Mouse (Mus musculus) adrenal gland, adult 8-10 months (tissue): ENCODE measurements around the gene Hoxc13. TPM values are rescaled to one million over a fixed set of nuclear protein-coding genes. Genes with fewer than 3 reads are reported as not detected.
A peak's percentile ranks its signal among the peaks of the same experiment; 100 is the strongest.

ENCODE experiments used
- DNase-seq: peaks from one replicate; pipeline ENCODE4 v3.0.0; 2022
- total RNA-seq, 4 experiments: library from RNA; stranded (reverse); gene quantifications; 2 replicates each; pipeline ENCODE4 v1.2.4; 2022

Gene Hoxc13
- not detected for total RNA-seq

DNA sequence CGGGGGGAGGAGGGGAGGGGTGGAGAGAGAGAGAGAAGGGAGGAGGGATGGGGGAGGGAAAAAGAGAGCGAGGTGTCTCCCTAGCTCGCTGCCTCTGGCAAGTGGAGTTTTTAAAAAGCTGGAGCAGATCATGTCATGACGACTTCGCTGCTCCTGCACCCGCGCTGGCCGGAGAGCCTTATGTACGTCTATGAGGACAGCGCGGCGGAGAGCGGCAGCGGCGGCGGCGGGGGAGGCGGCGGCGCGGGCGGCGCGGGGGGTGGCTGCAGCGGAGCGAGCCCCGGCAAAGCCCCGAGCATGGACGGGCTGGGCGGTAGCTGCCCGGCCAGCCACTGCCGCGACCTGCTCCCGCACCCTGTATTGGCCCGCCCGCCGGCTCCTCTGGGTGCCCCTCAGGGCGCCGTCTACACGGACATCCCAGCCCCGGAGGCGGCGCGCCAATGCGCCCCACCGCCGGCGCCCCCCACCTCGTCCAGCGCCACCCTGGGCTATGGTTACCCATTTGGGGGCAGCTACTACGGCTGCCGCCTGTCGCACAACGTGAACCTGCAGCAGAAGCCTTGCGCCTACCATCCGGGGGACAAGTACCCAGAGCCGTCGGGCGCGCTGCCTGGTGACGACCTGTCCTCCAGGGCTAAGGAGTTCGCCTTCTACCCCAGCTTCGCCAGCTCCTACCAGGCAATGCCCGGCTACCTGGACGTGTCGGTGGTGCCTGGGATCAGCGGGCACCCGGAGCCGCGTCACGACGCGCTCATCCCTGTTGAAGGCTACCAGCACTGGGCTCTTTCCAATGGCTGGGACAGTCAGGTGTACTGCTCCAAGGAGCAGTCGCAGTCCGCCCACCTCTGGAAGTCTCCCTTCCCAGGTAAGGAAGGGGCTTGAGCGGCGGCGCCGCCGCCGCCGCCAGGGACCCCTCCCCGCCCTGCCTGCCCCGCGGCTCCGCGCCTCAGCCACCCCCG lies at the start of gene Hoxc13:
Hoxc13 (plus strand) TSS at position 51 of the 959 bp plus-strand sequence.
- no peak for DNase-seq

DNA sequence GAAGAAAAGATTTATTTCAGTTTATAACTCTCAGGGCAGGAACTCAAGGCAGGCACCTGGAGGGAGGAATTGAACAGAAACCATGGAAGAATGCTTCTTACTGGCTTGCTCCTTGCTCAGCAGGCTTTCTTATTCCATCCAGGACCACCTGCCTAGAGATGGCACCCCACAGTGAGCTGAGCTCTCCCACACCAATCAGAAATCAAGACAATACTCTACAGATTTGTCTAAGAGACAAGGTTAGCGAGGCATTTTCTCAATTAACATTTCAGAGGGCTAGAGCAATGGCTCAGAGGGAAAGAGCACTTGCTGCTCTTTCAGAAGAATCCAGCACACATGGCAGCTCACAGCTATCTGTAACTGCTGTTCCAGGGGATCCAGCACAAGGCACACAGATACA lies 35.1 kb upstream of the Hoxc13 start:
- DNase-seq, result no peak

DNA sequence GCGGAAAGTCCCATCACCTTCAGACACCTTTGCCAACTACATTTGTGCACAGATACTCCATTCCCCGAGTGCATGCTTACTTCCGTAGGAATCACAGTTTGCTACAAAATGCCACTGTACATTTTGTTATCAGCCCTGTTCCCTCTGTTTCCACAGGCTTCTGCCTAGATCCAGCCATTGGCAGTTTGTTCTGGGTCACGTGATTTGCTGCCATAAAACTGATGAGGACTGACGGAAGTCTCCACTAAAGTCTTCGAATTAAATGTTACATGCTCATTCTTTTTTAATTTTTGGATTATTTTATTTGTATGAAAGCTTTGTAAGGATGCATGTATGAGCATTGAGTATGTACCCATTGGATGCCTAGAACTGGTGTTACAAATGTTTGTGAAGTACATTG lies 25.8 kb upstream of the Hoxc13 start:
- DNase-seq, result no peak

- no peak for DNase-seq
Observed at GRCm38 (mm10) chr15:102904946-102905345, 16.0 kb upstream of the Hoxc13 start.

DNA sequence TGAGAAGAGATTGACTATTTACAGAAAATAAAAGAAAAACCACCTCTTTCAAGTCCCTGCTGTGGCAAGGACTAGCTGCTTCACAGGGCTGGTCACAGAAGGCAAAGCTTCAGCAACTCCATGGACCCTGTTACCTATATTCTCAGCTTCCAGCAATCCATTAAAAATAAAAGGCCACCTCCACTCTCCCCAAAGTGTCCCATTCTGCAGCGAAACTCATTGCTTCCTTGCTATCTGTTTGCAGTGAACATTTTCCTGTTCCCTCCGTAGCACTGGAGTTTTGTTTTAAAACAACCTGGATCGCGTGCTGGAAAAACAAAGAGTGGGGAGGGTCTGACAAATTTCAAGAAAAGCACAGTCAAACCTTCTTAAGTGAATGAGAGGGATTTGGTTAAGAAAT lies 11.4 kb upstream of the Hoxc13 start:
- no peak for DNase-seq

- no peak for DNase-seq
Observed at GRCm38 (mm10) chr15:102910038-102910437, 10.9 kb upstream of the Hoxc13 start.

- no peak for DNase-seq
Observed at GRCm38 (mm10) chr15:102910496-102911095, 10.3 kb upstream of the Hoxc13 start.

GRCm38 (mm10) chr15:102913038-102913585 lies 7.8 kb upstream of the Hoxc13 start:
- no peak for DNase-seq

- DNase-seq, result no peak
Observed at GRCm38 (mm10) chr15:102917972-102918572, 2.8 kb upstream of the Hoxc13 start.

DNA sequence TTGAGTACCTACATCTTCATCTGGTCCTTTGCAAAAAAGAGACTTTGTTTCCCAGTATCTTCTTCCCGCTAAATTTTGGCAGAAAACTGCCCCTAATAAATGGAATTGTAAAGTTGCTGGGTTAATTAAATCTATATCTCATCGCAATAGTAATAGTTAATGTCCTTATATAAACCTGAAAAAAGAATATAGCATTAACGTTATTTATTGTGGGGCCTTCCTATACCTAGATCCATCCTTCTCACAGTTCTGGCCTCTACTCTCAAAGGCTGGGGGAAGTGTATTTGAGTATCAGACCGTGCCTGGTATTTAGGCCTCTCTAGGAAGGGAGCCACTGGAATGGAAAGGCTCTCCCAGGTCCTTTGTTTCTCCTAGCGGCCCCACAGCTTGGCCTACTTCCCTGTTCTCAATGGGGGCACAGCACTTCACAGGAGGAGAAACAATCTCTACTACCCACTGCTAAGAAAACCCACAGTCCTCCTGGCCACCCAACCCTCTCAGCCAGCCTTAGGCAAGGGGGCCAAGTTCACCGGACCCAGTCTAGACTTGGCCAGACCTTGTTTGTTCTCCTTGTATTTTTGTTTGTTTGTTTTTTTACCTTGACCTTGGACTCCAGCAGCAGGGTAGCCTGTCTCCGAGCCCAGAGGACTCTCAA lies 2.2 kb upstream of the Hoxc13 start:
- no peak for DNase-seq

DNA sequence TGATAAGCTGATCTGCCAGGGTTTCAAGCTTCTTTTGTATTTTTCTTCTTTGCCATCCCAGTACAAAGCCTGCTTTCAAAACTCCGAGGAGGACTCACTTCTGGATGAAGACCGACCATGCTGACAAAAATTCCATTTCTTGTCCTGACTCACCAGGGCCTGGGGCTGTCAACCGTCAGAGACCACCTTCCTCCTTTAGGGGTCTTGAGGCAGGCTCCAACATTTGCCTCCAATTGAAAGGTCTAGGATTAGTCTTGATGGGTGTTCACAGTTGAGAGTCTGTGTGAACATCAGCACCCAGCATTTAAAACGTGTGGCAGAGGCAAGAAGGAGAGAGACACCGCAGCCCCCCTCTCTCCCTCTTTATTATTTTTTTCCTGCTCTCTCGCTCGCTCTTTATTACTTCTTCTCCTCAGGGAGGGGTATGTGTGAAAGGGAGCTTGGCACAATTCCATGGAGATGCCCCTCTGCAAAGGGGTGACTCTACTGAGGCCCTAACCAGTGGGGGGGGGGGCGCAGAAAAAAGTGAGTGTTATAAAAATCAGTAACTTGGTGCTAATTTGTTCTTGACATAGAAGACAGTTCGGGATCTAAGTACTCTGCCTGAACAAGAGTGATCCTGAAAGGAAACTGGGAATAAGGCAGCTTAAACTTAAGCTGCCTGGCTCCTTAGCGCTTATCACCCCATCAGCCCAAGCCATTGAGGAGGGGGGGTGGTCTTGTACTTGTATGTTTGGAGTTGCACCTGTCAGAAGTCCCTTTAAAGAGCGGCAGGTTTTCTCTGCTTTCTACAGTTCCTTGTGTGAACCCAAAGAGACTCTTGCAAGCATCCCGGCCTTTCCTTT lies 1.3 kb upstream of the Hoxc13 start:
- DNase-seq, result no peak

DNA sequence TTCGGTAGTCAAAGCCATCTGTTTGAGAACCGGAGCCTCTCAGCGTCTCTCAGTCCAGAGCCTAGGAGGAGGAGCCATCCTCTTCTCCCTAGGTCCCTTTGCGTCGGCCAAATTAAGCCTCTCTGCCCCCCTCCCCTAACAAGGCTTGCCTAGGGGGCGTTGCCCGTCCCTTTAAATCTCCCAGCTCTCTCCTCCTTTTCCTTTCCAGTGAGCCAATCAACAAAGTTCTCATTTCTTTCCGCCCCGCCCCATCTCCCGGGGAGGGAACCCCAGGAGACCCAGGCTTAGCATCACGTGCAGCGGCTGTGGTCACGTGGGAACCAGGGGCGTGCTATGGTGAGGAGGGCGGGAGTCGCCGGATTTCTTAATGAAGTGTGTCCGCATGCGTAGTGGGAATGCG lies 284 bp upstream of the Hoxc13 start:
- DNase-seq, result peak; percentile 12

DNA sequence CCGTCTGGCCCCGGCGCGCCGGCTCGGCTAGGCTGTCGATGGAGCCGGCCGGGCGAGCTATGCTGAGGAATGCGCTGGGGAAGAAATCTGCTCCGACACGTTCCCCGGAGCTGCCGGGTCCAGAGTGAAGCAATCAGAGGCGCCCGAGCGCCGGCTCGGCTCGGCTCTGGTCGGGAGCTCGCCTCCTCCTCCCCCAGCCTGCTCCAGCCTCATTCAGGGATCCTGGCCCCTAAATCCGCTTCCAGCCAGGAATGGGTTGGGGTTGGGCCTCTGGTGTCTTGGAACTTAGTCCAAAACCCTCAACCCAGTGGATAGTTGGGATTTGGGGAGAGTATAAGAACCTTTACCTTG lies 1.1 kb downstream of the Hoxc13 start:
- DNase-seq, result no peak

DNA sequence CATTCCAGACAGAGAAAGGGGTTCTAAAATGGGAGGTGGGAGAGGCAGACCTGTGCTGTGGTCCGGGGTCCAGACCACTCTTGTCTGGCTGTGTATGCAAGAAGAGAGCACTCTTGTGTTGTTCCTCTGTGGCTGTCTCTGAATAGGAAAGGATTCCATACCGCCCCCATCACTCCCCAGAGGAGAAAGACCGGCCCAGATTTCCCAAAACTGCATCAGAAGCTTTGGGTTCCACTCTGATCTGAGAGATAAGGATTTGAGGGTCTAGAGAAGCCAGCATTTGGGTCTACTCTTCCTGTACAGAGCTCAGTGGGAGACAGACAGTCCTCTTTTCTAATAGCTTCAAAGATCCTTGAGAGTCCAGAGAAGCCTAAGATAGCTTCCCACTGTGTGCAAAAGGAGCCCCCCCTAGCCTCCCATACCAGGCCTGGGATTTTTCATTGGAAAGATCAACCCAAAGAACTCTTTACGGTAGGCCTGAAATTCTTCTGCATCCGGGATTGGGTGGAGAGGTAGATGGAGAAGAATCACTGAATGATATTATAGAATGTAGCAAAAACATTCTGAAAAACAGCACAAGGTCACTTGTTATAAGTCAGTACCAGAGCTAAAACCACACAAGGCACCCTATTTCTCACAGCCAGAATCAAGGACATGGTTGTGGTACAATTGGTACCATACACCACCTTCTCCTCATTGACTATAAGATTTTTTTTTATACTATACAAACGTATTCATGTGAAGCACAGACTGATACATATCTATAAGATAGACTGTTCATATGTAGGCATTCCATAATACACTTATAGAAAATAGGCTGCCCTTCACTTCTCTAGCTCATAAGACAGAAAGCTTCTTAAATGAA lies 2.0 kb downstream of the Hoxc13 start:
- no peak for DNase-seq

DNA sequence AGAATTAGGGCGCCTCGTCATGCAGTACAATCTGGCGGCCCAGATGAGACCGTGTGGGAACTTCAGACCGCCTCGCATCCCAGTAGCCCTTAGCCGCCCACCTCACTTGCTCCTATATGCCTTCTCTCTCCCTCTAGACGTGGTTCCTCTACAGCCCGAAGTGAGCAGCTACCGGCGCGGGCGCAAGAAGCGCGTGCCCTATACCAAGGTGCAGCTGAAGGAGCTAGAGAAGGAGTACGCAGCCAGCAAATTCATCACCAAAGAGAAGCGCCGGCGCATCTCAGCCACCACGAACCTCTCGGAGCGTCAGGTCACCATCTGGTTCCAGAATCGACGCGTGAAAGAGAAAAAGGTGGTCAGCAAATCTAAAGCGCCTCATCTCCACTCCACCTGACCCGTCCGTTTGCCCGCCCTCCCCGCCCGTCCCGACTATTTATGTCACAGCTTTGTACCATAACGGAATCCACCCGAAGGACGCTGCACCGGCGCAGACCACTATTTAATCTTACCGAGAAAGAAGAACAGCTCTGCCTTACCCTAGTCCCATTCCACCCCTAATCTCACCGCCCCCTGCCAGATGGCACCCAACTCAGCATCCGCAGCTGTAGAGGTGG lies 6.2 kb downstream of the Hoxc13 start:
- no peak for DNase-seq

GRCm38 (mm10) chr15:102931706-102932358 lies 10.9 kb downstream of the Hoxc13 start:
- no peak for DNase-seq

GRCm38 (mm10) chr15:102934438-102934837 lies 13.5 kb downstream of the Hoxc13 start:
- no peak for DNase-seq

GRCm38 (mm10) chr15:102934897-102935296 lies 14.0 kb downstream of the Hoxc13 start:
- DNase-seq, result no peak

DNA sequence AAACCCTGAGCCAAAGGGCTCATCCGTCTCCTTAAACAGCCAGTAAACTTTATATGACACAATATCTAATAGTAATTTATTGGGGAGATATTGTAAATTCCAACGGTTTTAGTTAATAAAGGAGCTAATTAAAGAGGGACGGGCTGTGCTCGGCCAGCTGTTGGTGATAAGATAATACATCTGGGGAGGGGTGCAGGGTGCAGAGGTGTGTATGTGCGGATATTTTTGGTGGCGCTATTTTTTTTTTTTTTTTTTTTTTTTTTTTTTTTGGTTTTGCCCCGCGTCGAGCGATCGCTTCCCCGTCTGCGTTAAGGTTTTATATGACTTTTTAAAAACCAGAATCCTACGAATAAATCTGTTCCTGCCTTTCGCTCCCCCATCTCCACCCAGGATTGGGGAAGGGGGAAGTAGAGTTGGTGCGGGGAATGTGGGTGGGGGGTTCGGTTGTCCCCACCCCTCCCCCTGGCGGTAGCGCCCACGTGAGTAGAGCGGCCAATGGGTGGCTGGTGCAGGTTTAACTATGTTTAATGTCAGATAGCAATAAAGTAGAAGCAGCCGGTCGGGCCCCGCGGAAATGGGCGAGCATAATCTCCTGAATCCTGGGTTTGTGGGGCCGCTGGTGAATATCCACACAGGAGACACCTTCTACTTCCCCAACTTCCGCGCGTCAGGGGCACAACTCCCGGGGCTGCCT lies 15.5 kb downstream of the Hoxc13 start, which contains the start of gene Hoxc12:
Hoxc12 (plus strand) TSS at position 479 of the 694 bp plus-strand sequence.
- DNase-seq, result no peak
